8 mouse cellular contexts compared by ENCODE assay signal in the genomic region with DNA sequence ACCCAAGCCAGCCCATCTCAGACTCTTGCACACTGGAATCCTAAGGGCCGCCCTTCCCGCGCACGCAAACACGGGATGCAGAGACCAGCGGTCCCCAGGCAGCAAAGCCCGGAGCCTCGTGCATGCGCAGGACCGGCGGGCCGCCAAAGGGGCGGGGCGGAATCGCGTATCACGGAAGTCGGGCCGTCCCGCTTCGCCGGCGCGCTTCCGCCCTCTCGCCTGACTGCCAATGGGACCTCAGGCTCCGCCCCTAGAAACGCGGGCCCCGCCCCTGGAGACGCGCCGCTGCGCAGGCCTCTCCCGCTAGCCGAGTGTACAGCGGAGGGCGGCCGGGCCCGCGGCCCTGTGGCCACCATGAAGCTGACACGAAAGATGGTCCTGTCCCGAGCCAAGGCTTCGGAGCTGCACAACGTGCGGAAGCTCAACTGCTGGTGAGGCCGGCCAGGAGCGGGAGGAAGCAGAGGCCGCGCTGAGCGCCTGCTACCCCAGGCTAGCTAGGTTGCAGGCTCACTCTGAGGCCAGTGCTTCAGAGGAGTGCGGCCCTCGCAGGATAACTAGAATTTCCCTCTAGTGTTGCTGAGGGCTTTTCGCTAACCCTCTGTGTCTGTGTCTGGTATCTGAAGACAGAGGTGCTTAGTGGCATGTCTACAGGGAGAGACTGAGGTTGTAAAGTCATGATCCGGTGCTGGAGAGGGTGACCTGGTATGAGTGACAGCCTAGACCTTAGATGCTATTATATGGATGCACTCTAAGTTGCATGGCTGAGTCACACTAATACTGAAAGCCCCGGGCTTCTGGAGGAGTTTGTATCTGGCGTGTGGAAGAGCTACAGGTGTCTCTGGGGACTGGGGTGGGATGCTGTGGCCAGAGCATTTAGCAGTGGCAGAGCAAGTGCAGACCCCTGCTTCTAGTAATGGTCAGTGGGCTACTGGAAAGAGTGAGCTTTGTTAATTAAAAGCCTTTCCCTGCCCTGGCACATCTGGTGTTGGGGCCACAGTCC. TPM values are rescaled to one million over a fixed set of nuclear protein-coding genes. Genes with fewer than 3 reads are reported as not detected.
A peak's percentile ranks its signal among the peaks of the same experiment; 100 is the strongest.
DNase-seq lines count a peak whose midpoint lies in the region; ATAC-seq and TF ChIP-seq lines count a peak whose summit lies in the region.

Gene 1810043G02Rik, plus strand, starts transcription at position 174 of the 1,000 bp plus-strand sequence.

- no peaks in the 10 kb centered on the region for H3K9me3 ChIP-seq in hindbrain, embryonic 13.5 days

- H3K36me3 ChIP-seq in hindbrain, embryonic 13.5 days = peaks cover 31% of the 10 kb centered on the region

- H3K9ac ChIP-seq in hindbrain, embryonic 13.5 days = peak within 1 kb of the TSS; percentile 85

- in situ Hi-C loops in Patski (cut with MboI; ENCODE audit: low pct_unique_long_range_greater_than_20kb) = loop anchor here (10.0 kb wide), 1 partner anchor 344 kb away; no protein-coding TSS in a partner anchor

- POLR2A ChIA-PET in Patski (lab: Charles Lee) = interaction anchor here (0.6 to 1.0 kb wide), 3 partner anchors 14 to 364 kb away, joined by 3 to 4 read pairs (median 3); no protein-coding TSS in a partner anchor

- ATAC-seq in Patski = peak; percentile 89
- ATAC-seq in hindbrain, embryonic 13.5 days (ENCODE audit: low FRiP score) = peak; percentile 96

- H3K4me3 ChIP-seq in hindbrain, embryonic 13.5 days = peak within 1 kb of the TSS; percentile 65

- TF ChIP-seq CTCF in Patski (IDR thresholded peaks at IDR 0.05) = no peak

- under 1% methylated on average over 57 of the region's 57 CpGs for WGBS in hindbrain, embryonic 13.5 days

- peak within 1 kb of the TSS; percentile 86 for H3K27ac ChIP-seq in hindbrain, embryonic 13.5 days

- peaks cover 19% of the 10 kb centered on the region for H3K4me1 ChIP-seq in hindbrain, embryonic 13.5 days (replicated peaks)

- DNase-seq in Patski (ENCODE audit: low read depth, low spot score) = peak; percentile 62
- DNase-seq in cerebellum, postnatal 14 days = peak; percentile 100
- peak; percentile 95 to 99 for DNase-seq in frontal cortex, postnatal 14 days (ENCODE audit: low spot score in 2 of 2)
- peak; percentile 99 for DNase-seq in layer of hippocampus, postnatal 25 days (ENCODE audit: extremely low spot score in 1 of 2, low spot score in 1 of 2)
- DNase-seq in lung, postnatal 25 days (ENCODE audit: low spot score) = peak; percentile 99
- DNase-seq in retina, embryonic 14.5 days (ENCODE audit: low spot score) = peak; percentile 99
- DNase-seq in thymus, postnatal 4 days = peak; percentile 100

- peak within 1 kb of the TSS; percentile 67 for H3K4me2 ChIP-seq in hindbrain, embryonic 13.5 days

- no peaks in the 10 kb centered on the region for H3K27me3 ChIP-seq in Patski
- H3K27me3 ChIP-seq in hindbrain, embryonic 13.5 days = no peaks in the 10 kb centered on the region

- CTCF ChIA-PET in Patski (lab: Charles Lee) = interaction anchor here (1.0 kb wide), 1 partner anchor 12 kb away, joined by 3 read pairs; no protein-coding TSS in a partner anchor

RNA-seq across cellular contexts. Expression of gene 1810043G02Rik, which starts in this region (rescaled TPM):
- 38.5 TPM for polyA plus RNA-seq in Patski (2021)
- polyA plus RNA-seq in hindbrain, embryonic 13.5 days (2015; fragmentation: Nextera tagmentation; extraction: Ambion mirVana) = 38.1 and 40.5 TPM in 2 replicates
- 10 to 100 TPM; 31.3 to 39.8 TPM for total RNA-seq in layer of hippocampus, postnatal 25 days (2021)

Comparison
In these comparisons a context has a peak if more than half of its experiments do, and no peak if none do; other contexts are left out.
1. Peak in every context shown above with its lines: DNase-seq, ATAC-seq, H3K4me3 ChIP-seq and H3K27ac ChIP-seq.